Mouse (Mus musculus) CH12.LX (cell line): Measurements from ENCODE around the gene 4921517D22Rik. TPM values are rescaled to one million over a fixed set of nuclear protein-coding genes. Genes with fewer than 3 reads are reported as not detected.
A peak's percentile ranks its signal among the peaks of the same experiment; 100 is the strongest.

Experiments
- DNase-seq: peaks from one replicate; pipeline ENCODE4 v3.0.0-alpha.2; 2013; ENCODE audit errors: extremely low read depth
- H3K27ac ChIP-seq: 2 replicates; pipeline ENCODE4 v1.5.1; 2012; ENCODE audit warnings: low read depth, mild to moderate bottlenecking, control low read depth, moderate library complexity; ENCODE audit not compliant: insufficient read depth
- H3K27me3 ChIP-seq: replicated peaks from 2 replicates; pipeline ENCODE3; 2012; ENCODE audit warnings: inconsistent platforms
- H3K36me3 ChIP-seq, 2 experiments: replicated peaks in 1 of 2; 2 replicates each; pipeline versions ENCODE3 to v1.6.1; 2012; ENCODE audit warnings: inconsistent platforms in 1 of 2, low read length in 1 of 2, mild to moderate bottlenecking in 1 of 2, mixed read lengths in 1 of 2, moderate library complexity in 1 of 2; ENCODE audit not compliant: control insufficient read depth in 1 of 2, insufficient read depth in 1 of 2
- H3K4me1 ChIP-seq, 2 experiments: 2 replicates each; pipeline ENCODE4 v1.6.1; 2012; ENCODE audit warnings: inconsistent platforms in 1 of 2, moderate library complexity in 1 of 2; ENCODE audit not compliant: insufficient read depth in 2 of 2, control insufficient read depth in 1 of 2
- H3K4me2 ChIP-seq: 2 replicates; pipeline ENCODE4 v1.6.1; 2012; ENCODE audit warnings: low read depth, mild to moderate bottlenecking, control low read depth; ENCODE audit not compliant: poor library complexity, insufficient read depth, severe bottlenecking
- H3K4me3 ChIP-seq, 3 experiments: fragments of 150-350 bp in 1 of 3; sonication (generic) in 1 of 3; replicated peaks in 1 of 3; 2 replicates each; pipeline versions ENCODE3 to v1.5.1; 2011 to 2012; ENCODE audit warnings: low read depth in 2 of 3, low read length in 2 of 3, mild to moderate bottlenecking in 2 of 3, moderate library complexity in 2 of 3, control low read depth in 1 of 3, improper control_type of control experiment in 1 of 3, inconsistent platforms in 1 of 3, mixed read lengths in 1 of 3; ENCODE audit not compliant: poor library complexity in 1 of 3
- H3K79me2 ChIP-seq: replicated peaks from 2 replicates; pipeline ENCODE4 v1.6.1; 2012; ENCODE audit warnings: mild to moderate bottlenecking, moderate library complexity; ENCODE audit not compliant: control insufficient read depth, poor library complexity, insufficient read depth, severe bottlenecking; ENCODE audit errors: extremely low read depth
- H3K9ac ChIP-seq: 2 replicates; pipeline ENCODE4 v1.6.1; 2012; ENCODE audit warnings: low read depth, mild to moderate bottlenecking, control low read depth, moderate library complexity; ENCODE audit not compliant: insufficient read depth
- H3K9me3 ChIP-seq: replicated peaks from 2 replicates; pipeline ENCODE3; 2012; ENCODE audit warnings: low read length, inconsistent platforms, mixed read lengths
- CHD2 ChIP-seq: IDR thresholded peaks from 2 replicates; pipeline ENCODE4 v1.6.1; 2011; ENCODE audit warnings: low read length, improper control_type of control experiment
- CTCF ChIP-seq, 2 experiments: IDR thresholded peaks in 1 of 2; conservative IDR thresholded peaks in 1 of 2; 2 replicates each; pipeline ENCODE4 v1.5.1; 2011 to 2012; ENCODE audit warnings: low read depth in 2 of 2, low read length in 2 of 2, improper control_type of control experiment in 1 of 2, inconsistent platforms in 1 of 2, mild to moderate bottlenecking in 1 of 2, moderate library complexity in 1 of 2
- ELF1 ChIP-seq: IDR thresholded peaks from 2 replicates; pipeline ENCODE4 v1.6.1; 2014; ENCODE audit warnings: low read depth, mild to moderate bottlenecking, inconsistent platforms, low read length, improper control_type of control experiment
- EP300 ChIP-seq: IDR thresholded peaks from 2 replicates; pipeline ENCODE4 v1.6.1; 2011; ENCODE audit warnings: low read length, improper control_type of control experiment
- GABPA ChIP-seq: IDR thresholded peaks from 2 replicates; pipeline ENCODE4 v1.6.1; 2012; ENCODE audit warnings: low read depth, low read length, improper control_type of control experiment, inconsistent platforms; ENCODE audit not compliant: insufficient replicate concordance
- HCFC1 ChIP-seq: IDR thresholded peaks from 2 replicates; pipeline ENCODE4 v1.6.1; 2012; ENCODE audit warnings: low read depth, mild to moderate bottlenecking, inconsistent platforms, low read length, improper control_type of control experiment
- KAT2A ChIP-seq: IDR thresholded peaks from 2 replicates; pipeline ENCODE4 v1.6.1; 2012; ENCODE audit warnings: low read length, improper control_type of control experiment, inconsistent platforms; ENCODE audit not compliant: insufficient replicate concordance
- MAFK ChIP-seq: IDR thresholded peaks from 2 replicates; pipeline ENCODE4 v1.6.1; 2011; ENCODE audit warnings: low read length, improper control_type of control experiment; ENCODE audit not compliant: insufficient replicate concordance
- MAX ChIP-seq: IDR thresholded peaks from 2 replicates; pipeline ENCODE4 v1.6.1; 2011; ENCODE audit warnings: low read length, improper control_type of control experiment
- MXI1 ChIP-seq: IDR thresholded peaks from 2 replicates; pipeline ENCODE4 v1.6.1; 2011; ENCODE audit warnings: mild to moderate bottlenecking, low read depth, low read length, improper control_type of control experiment
- MYC ChIP-seq: IDR thresholded peaks from 2 replicates; pipeline ENCODE4 v1.6.1; 2011; ENCODE audit warnings: low read depth, mild to moderate bottlenecking, improper control_type of control experiment, low read length
- POLR2A ChIP-seq: IDR thresholded peaks from 2 replicates; pipeline ENCODE4 v1.6.1; 2011; ENCODE audit warnings: low read depth, mild to moderate bottlenecking, improper control_type of control experiment, low read length
- SIN3A ChIP-seq: IDR thresholded peaks from 2 replicates; pipeline ENCODE4 v1.6.1; 2012; ENCODE audit warnings: low read length, improper control_type of control experiment, inconsistent platforms
- SMC3 ChIP-seq: IDR thresholded peaks from 2 replicates; pipeline ENCODE4 v1.6.1; 2011; ENCODE audit warnings: low read depth, low read length, improper control_type of control experiment
- TBP ChIP-seq: conservative IDR thresholded peaks from 2 replicates; pipeline ENCODE4 v1.6.1; 2011; ENCODE audit warnings: low read depth, low read length, improper control_type of control experiment
- USF1 ChIP-seq: IDR thresholded peaks from 2 replicates; pipeline ENCODE4 v1.6.1; 2014; ENCODE audit warnings: low read depth, mild to moderate bottlenecking, inconsistent platforms, low read length, improper control_type of control experiment
- USF2 ChIP-seq: conservative IDR thresholded peaks from 2 replicates; pipeline ENCODE4 v1.6.1; 2011; ENCODE audit warnings: low read depth, low read length, improper control_type of control experiment
- ZC3H11A ChIP-seq: IDR thresholded peaks from 2 replicates; pipeline ENCODE4 v1.6.1; 2012; ENCODE audit warnings: low read depth, mild to moderate bottlenecking, inconsistent platforms, low read length, improper control_type of control experiment
- ZKSCAN1 ChIP-seq: IDR thresholded peaks from 2 replicates; pipeline ENCODE4 v1.6.1; 2012; ENCODE audit warnings: low read depth, inconsistent platforms, low read length, improper control_type of control experiment, borderline replicate concordance
- ZNF384 ChIP-seq: IDR thresholded peaks from 2 replicates; pipeline ENCODE4 v1.6.1; 2012; ENCODE audit warnings: low read depth, low read length, improper control_type of control experiment, inconsistent platforms
- dilution Hi-C: fragments of 300-500 bp; cut with MboI; formaldehyde crosslinking; loops from 2 replicates; pipeline ENCODE4 v1.14.3; 2020; ENCODE audit warnings: low sequenced_read_pairs; ENCODE audit not compliant: extremely low pct_unique_long_range_greater_than_20kb, extremely low pct_ligation_motif_present
- in situ Hi-C: fragments of 300-500 bp; cut with MboI; formaldehyde crosslinking; loops from 3 replicates; pipeline ENCODE4 v1.14.3; 2019; ENCODE audit warnings: low sequenced_read_pairs, low pct_ligation_motif_present, low pct_unique_long_range_greater_than_20kb, mixed read lengths
- polyA plus RNA-seq: library from polyadenylated mRNA; unstranded; fragments of >175 nt; gene quantifications from 2 replicates; pipeline ENCODE4 v1.2.1, GENCODE M21; 2012; ENCODE audit warnings: low read depth; ENCODE audit not compliant: insufficient read length
- total RNA-seq, 2 experiments: library from RNA; depleted of rRNA; stranded (reverse); fragments of 300-350 nt in 1 of 2; fragments of >200 nt in 1 of 2; gene quantifications; 2 replicates each; pipeline ENCODE4 v1.2.3; 2012 to 2014

The 4921517D22Rik gene
- total and polyA plus RNA-seq, 3 experiments, result not detected

GRCm38 (mm10) chr13:59669946-59670345 lies 24.0 kb downstream of the 4921517D22Rik start:
- Histone ChIP-seq H3K36me3 (peaks cover 7 to 34% of the 10 kb centered on the region in 2 experiments), H3K4me1 (peaks cover 9 to 49% of the 10 kb centered on the region in 2 experiments), H3K27me3 (no peaks in the 10 kb centered on the region), H3K4me2 (no peak overlapping the region), H3K79me2 (no peaks in the 10 kb centered on the region), H3K9me3 (no peaks in the 10 kb centered on the region), H3K9ac (no peak overlapping the region), H3K4me3 (no peak overlapping the region), H3K27ac (no peak overlapping the region)
- dilution Hi-C loops (no loop called here), in situ Hi-C loops (no loop called here)
- DNase-seq, result no peak
- TF ChIP-seq GABPA (no peak), CHD2 (no peak), KAT2A (no peak), ZNF384 (no peak), USF2 (no peak), ZC3H11A (no peak), POLR2A (no peak), HCFC1 (no peak), MAX (no peak)

DNA sequence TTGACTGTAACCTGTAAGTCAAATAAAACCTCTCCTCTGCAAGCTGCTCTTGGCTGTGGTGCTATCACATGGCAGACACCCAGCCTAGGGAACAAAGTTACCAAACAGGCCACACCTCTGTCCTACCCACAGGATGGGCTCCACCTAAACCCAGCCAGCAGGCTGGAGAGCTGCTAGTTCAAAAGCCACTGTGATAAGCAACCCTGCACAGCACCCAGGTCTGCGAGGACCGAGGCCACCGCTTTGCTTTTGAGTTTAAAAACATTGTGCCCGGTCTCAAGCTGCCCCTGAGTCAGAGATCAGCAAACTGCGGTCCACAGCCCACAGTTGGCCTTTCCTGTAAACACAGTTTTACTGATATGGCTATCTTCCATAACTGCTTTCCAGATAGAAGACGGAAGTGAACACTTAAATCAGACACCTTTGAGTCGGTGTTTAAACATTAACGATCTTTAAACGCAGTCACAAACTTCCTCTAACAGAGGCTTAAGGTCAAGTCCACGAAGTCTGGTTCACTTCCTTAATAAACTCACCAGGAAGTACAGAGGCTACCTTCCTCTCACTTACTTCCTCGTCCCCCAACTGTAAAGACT lies 25.3 kb downstream of the 4921517D22Rik start:
- H3K4me3 ChIP-seq, result no peak overlapping the region
- no peak overlapping the region for H3K27ac ChIP-seq
- no peak overlapping the region for H3K4me2 ChIP-seq
- no peaks in the 10 kb centered on the region for H3K9me3 ChIP-seq
- peaks cover 6 to 38% of the 10 kb centered on the region in 2 experiments for H3K4me1 ChIP-seq
- in situ Hi-C loops (no loop called here), dilution Hi-C loops (no loop called here)
- no peak overlapping the region for H3K9ac ChIP-seq
- TF ChIP-seq ZKSCAN1 (no peak), MAX (no peak), KAT2A (no peak), ELF1 (peak; percentile 48; the same call in 1 of the 2 replicates)
- no peaks in the 10 kb centered on the region for H3K27me3 ChIP-seq
- peak; percentile 7 for DNase-seq
- H3K36me3 ChIP-seq, result peaks cover 17 to 46% of the 10 kb centered on the region in 2 experiments
- H3K79me2 ChIP-seq, result no peaks in the 10 kb centered on the region

DNA sequence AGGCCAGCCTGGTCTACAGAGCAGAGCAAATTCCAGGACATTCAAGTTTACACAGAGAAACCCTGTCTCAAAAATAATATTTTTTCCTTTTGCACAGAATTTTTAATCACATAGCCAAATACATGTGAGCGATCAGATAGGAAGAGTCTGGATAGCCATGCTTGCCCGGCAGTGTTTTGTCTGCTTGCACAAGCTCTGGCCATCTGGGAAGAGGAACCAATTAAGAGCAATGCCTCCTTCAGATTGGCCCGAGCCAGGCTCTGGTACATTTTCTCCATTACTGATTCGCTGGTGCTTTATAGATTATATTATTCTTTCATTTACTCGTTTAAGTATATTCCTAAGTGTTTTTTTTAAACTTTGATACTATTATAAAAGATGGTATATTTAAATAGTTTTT lies 26.1 kb downstream of the 4921517D22Rik start:
- Histone ChIP-seq H3K27ac (no peak overlapping the region), H3K9ac (no peak overlapping the region)
- TF ChIP-seq CHD2 (no peak), SIN3A (no peak), SMC3 (no peak), MXI1 (no peak), CTCF (conservative IDR thresholded peaks at IDR 0.05 in 1 of 2, IDR thresholded peaks at IDR 0.05 in 1 of 2; ENCODE audit: low read depth in 2 of 2, low read length in 2 of 2) (no peak), TBP (no peak), MAFK (no peak), USF1 (no peak), MYC (no peak), EP300 (no peak)

More for the DNA sequence above, 26.1 kb downstream of the 4921517D22Rik start:
- H3K36me3 ChIP-seq, result peaks cover 18 to 50% of the 10 kb centered on the region in 2 experiments
- no peaks in the 10 kb centered on the region for H3K27me3 ChIP-seq
- H3K9me3 ChIP-seq, result no peaks in the 10 kb centered on the region
- in situ Hi-C loops (no loop called here), dilution Hi-C loops (no loop called here)
- H3K4me1 ChIP-seq, result peaks cover 5 to 32% of the 10 kb centered on the region in 2 experiments
- H3K79me2 ChIP-seq, result no peaks in the 10 kb centered on the region
- DNase-seq, result no peak
- no peak overlapping the region for H3K4me2 ChIP-seq
- H3K4me3 ChIP-seq, result no peak overlapping the region
